Mouse (Mus musculus) spleen, adult 2 months (tissue): Measurements from ENCODE around the gene Tsga10ip. TPM values are rescaled to one million over a fixed set of nuclear protein-coding genes. Genes with fewer than 3 reads are reported as not detected.

Experiments used
- DNase-seq, 2 experiments: peaks; one replicate each; pipeline versions ENCODE4 v3.0.0 to v3.0.0-alpha.2; 2012 to 2021; ENCODE audit warnings: low spot score in 2 of 2, low read depth in 1 of 2
- H3K27ac ChIP-seq: fragments of 200-500 bp; 2 replicates; pipeline ENCODE4 v1.5.1; 2012; ENCODE audit warnings: low read length, inconsistent platforms; ENCODE audit not compliant: insufficient read depth
- H3K27me3 ChIP-seq: fragments of 200-500 bp; 2 replicates; pipeline ENCODE4 v1.6.1; 2012; ENCODE audit warnings: mild to moderate bottlenecking, moderate library complexity, low read length, inconsistent platforms; ENCODE audit not compliant: control insufficient read depth, insufficient read depth
- H3K36me3 ChIP-seq: fragments of 200-500 bp; 2 replicates; pipeline ENCODE4 v1.6.1; 2012; ENCODE audit warnings: mild to moderate bottlenecking, low read length, inconsistent platforms; ENCODE audit not compliant: control insufficient read depth, insufficient read depth
- H3K4me1 ChIP-seq: fragments of 200-500 bp; 2 replicates; pipeline ENCODE4 v1.6.1; 2011; ENCODE audit warnings: inconsistent platforms; ENCODE audit not compliant: control insufficient read depth, insufficient read depth, insufficient read length
- H3K4me3 ChIP-seq: fragments of 200-500 bp; 2 replicates; pipeline ENCODE4 v1.5.1; 2011; ENCODE audit warnings: mild to moderate bottlenecking, inconsistent platforms; ENCODE audit not compliant: insufficient read depth, insufficient read length; ENCODE audit errors: extremely low read depth
- CTCF ChIP-seq: fragments of 200-500 bp; IDR thresholded peaks from 2 replicates; pipeline ENCODE4 v1.5.1; 2011; ENCODE audit warnings: mild to moderate bottlenecking, inconsistent platforms; ENCODE audit not compliant: insufficient read depth, insufficient read length, insufficient replicate concordance; ENCODE audit errors: extremely low read depth
- POLR2A ChIP-seq: fragments of 200-500 bp; IDR thresholded peaks from 2 replicates; pipeline ENCODE4 v1.6.1; 2011; ENCODE audit warnings: low read depth, low read length, inconsistent platforms
- WGBS: fragments of 180-500 bp; shearing (Covaris S2); methylation state at CpG from one replicate; pipeline ENCODE4 v1.1.7; 2018; 5-methylcytosine and 5-hydroxymethylcytosine counted together
- polyA plus RNA-seq: library from polyadenylated mRNA; depleted of rRNA; stranded (reverse); fragments of >200 nt; gene quantifications from 2 replicates; pipeline ENCODE4 v1.2.3, GENCODE M21; 2012; rRNA removed

Tsga10ip gene
- polyA plus RNA-seq = 1.9 and 2.3 TPM in 2 replicates

GRCm38 (mm10) chr19:5402293-5402692 is at the start of gene Tsga10ip:
Tsga10ip (minus strand) TSS chr19:5402526.
- no peak for TF ChIP-seq POLR2A
- no peak for TF ChIP-seq CTCF
- no peaks in the 10 kb centered on the region; the same call in 1 of the 2 replicates for H3K4me1 ChIP-seq
- H3K4me3 ChIP-seq = no peak within 1 kb of the TSS
- DNase-seq = no peak
- no peaks in the 10 kb centered on the region for H3K36me3 ChIP-seq
- no peaks in the 10 kb centered on the region for H3K27me3 ChIP-seq
- H3K27ac ChIP-seq = no peak within 1 kb of the TSS
- 94% methylated on average over 8 of the region's 8 CpGs for WGBS

DNA sequence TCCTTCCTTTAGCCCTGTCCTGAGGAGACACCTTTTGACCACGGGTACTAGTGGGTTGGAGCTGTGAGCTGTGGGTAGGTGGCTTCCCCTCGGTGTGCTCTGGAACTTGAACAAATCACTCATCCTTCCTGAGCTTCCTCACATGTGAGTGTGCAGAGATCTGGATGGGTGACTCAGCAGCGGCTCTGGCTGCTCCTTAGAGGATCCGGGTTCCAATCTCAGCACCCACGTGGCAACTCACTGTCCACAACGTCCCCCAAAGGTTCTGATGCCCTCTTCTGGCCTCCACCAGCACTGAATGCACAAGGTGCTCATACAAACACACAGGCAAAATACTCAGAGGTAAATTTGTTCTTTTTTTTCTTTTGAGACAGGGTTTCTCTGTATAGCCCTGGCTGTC is 49.4 kb upstream of the Tsga10ip start:
- no peak overlapping the region for H3K27ac ChIP-seq
- DNase-seq = no peak
- no peak overlapping the region for H3K4me3 ChIP-seq
- H3K4me1 ChIP-seq = peaks cover 25% of the 10 kb centered on the region
- WGBS = 70% methylated on average over 6 of the region's 6 CpGs
- TF ChIP-seq POLR2A (no peak), CTCF (no peak)
- H3K27me3 ChIP-seq = peaks cover 8% of the 10 kb centered on the region
- H3K36me3 ChIP-seq = no peaks in the 10 kb centered on the region; the same call in 1 of the 2 replicates

GRCm38 (mm10) chr19:5449673-5450072 is 47.3 kb upstream of the Tsga10ip start:
- no peak for TF ChIP-seq CTCF
- TF ChIP-seq POLR2A = no peak
- peaks cover 17% of the 10 kb centered on the region for H3K4me1 ChIP-seq
- H3K4me3 ChIP-seq = no peak overlapping the region
- peaks cover 8% of the 10 kb centered on the region for H3K27me3 ChIP-seq
- no peak overlapping the region for H3K27ac ChIP-seq
- DNase-seq = no peak
- no peaks in the 10 kb centered on the region; the same call in 1 of the 2 replicates for H3K36me3 ChIP-seq
- WGBS = 90% methylated on average over 3 of the region's 3 CpGs

DNA sequence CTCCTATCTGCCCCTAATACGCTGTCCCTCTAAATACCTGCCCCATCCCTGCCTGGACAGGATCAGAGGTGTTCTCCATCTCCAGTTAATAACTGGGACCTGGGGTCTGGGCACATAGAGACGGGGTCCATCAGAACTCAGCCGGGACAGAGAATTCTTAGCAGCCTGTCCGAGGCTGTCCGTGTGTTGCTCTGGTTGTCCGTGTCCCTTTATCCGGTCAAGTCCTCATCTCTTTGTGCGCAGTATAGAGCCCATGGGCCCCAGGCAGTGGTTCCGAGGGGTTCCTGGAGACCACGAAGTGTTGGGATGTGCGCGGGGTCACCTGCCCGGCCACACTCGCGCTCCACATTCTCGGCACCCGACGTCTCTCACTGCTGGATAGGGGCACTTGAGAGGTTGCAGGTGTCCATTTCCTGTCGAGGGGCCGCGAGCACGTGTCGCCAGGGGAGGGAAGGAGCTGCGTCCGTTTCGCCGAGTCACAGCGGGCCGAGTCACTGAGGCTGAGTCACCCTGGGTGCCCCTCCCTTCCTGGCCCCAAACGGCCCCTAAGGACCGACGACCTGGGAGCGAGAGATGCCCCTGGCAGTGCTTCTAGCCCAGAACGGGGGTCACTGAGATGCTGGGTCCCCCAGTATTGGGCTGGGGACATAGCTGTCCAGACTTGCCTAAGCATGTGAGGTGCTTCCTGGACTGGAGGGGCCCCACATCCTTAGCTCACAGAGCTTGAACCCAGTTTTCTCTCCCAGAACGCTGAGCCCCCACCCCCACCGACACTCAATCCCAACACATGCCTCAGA is 46.2 kb upstream of the Tsga10ip start:
- Histone ChIP-seq H3K4me1 (peaks cover 17% of the 10 kb centered on the region), H3K36me3 (no peaks in the 10 kb centered on the region), H3K27me3 (peaks cover 8% of the 10 kb centered on the region), H3K27ac (no peak overlapping the region), H3K4me3 (peak overlapping the region; percentile 63; the same call in 1 of the 2 replicates)
- DNase-seq = no peak
- 4% methylated on average over 36 of the region's 36 CpGs for WGBS
- TF ChIP-seq POLR2A = no peak
- TF ChIP-seq CTCF = no peak

DNA sequence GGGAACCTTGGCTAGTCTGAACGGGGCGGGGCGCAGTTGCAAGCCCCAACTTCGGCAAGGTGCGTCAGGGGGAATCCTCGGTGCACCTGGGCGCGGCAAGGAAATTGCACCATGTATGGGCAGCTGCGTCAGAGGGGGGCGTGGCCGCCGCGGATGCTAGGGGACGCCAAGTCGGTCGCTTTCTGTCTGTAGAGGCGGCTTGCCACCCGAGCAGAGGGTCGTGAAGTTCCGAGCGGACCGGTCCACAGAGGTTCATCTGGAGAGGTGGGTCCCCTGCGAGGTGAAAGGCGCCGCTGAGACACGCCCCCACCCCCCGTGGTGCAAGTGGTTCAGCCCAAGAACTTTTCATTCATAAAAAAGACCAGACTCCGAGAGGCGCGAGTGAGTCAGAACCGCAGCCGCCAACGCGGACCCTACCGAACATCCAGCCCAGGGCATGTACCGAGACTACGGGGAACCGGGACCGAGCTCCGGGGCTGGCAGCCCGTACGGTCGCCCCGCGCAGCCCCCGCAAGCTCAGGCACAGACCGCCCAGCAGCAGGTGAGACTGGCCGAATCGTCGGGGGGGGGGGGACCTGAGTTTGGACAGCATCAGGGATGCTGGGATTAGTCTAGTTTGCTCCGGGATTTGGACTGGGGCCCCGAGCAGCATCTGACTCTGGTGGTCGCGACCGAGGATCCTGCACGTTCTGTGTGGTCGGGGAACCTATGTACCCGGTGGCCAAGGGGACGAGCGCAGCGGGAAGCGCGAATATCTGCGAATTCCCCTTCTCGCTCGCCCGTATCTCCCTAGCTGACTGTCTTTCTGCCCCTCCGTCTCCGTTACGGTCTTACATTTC is 45.4 kb upstream of the Tsga10ip start, which contains the start of gene Fosl1:
Gene Fosl1 (plus strand): TSS at position 33 of the 839 bp plus-strand sequence.
- Histone ChIP-seq H3K36me3 (no peaks in the 10 kb centered on the region), H3K27me3 (peaks cover 8% of the 10 kb centered on the region), H3K27ac (no peak within 1 kb of the TSS), H3K4me3 (peak within 1 kb of the TSS; percentile 63), H3K4me1 (peaks cover 17% of the 10 kb centered on the region)
- DNase-seq = peak; percentile 44 to 77
- TF ChIP-seq CTCF (no peak), POLR2A (no peak)
- 1% methylated on average over 70 of the region's 70 CpGs for WGBS

- no peak for DNase-seq
- no peak overlapping the region for H3K4me3 ChIP-seq
- 93% methylated on average over 5 of the region's 5 CpGs for WGBS
Measured at GRCm38 (mm10) chr19:5445747-5446146, 43.4 kb upstream of the Tsga10ip start.

More at GRCm38 (mm10) chr19:5445747-5446146, 43.4 kb upstream of the Tsga10ip start:
- Histone ChIP-seq H3K27ac (no peak overlapping the region), H3K27me3 (peaks cover 8% of the 10 kb centered on the region), H3K4me1 (peaks cover 17% of the 10 kb centered on the region), H3K36me3 (no peaks in the 10 kb centered on the region)
- TF ChIP-seq POLR2A = no peak
- TF ChIP-seq CTCF = no peak
